Comparison of ENCODE assay signal across 10 mouse cellular contexts in the genomic region with DNA sequence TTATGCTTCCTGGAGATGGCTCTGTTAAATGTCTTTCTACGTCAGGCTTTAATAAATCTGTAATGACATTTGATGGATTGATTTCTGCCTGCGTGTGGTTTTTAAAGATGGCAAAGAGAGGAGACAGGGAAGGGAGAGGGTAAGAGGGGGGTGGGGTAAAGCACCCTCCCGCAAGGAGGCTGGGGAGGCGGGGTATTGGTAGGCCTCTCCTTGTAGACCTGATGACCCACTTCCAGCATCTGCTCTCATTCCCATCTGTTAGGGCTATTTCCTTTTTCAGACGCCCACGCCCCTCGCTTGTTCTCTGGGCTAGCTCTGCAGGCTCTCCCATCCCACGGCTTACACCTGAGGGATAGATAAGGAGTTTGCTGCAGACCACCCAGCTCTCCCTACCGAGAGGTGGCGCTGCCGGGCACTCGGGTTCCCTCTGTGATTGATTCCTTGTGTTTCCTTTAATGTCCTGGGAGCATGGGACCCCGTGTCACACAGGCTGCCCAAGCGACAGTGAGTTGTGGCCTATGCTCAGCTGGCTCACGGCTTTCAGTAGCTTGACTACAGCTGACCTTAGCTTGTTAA.
DNase-seq lines count a peak whose midpoint lies in the region; ATAC-seq and TF ChIP-seq lines count a peak whose summit lies in the region.
"Had no signal": no experiment of that assay in that cellular context is flagged by ENCODE, and none has a peak within 500 bp of the region (broad histone marks: within the 10 kb centered on the region; RNA-seq: fewer than 3 reads in every experiment).

No protein-coding gene starts in this region.

- H3K36me3 ChIP-seq in kidney, postnatal 0 days (ENCODE audit: insufficient read depth, low read length), result no peaks in the 10 kb centered on the region
- H3K36me3 ChIP-seq in kidney, embryonic 15.5 days, result no peaks in the 10 kb centered on the region
- H3K36me3 ChIP-seq in embryonic facial prominence, embryonic 10.5 days (replicated peaks), result no peaks in the 10 kb centered on the region
- no peaks in the 10 kb centered on the region for H3K36me3 ChIP-seq in testis, adult 2 months (ENCODE audit: control insufficient read depth, insufficient read depth, low read length)
- H3K36me3 ChIP-seq: forebrain, embryonic 10.5 days had no signal

- TF ChIP-seq CTCF in kidney, postnatal 0 days (IDR thresholded peaks at IDR 0.05; ENCODE audit: low read depth), result peak; percentile 43; the same call in 1 of the 2 replicates
- TF ChIP-seq CTCF in testis, adult 2 months (IDR thresholded peaks at IDR 0.05; ENCODE audit: control insufficient read depth, insufficient read depth, insufficient replicate concordance, low read depth, low read length), result peak; percentile 31; the same call in 1 of the 2 replicates

- ATAC-seq in kidney, postnatal 0 days (replicated peaks; ENCODE audit: low FRiP score, low read depth), result no peak
- ATAC-seq in kidney, embryonic 15.5 days (replicated peaks; ENCODE audit: low FRiP score), result no peak
- ATAC-seq in megakaryocyte, adult 5-6 weeks (ENCODE audit: poor library complexity, severe bottlenecking), result no peak
- ATAC-seq: Patski had no signal

- no peak overlapping the region for H3K4me3 ChIP-seq in kidney, postnatal 0 days (replicated peaks; ENCODE audit: low read depth, low read length)
- no peak overlapping the region for H3K4me3 ChIP-seq in kidney, embryonic 15.5 days (replicated peaks)
- no peak overlapping the region for H3K4me3 ChIP-seq in embryonic facial prominence, embryonic 10.5 days
- no peak overlapping the region for H3K4me3 ChIP-seq in testis, adult 2 months (ENCODE audit: control insufficient read depth, low read depth, low read length)
- H3K4me3 ChIP-seq: forebrain, embryonic 10.5 days had no signal

- no peaks in the 10 kb centered on the region for H3K27me3 ChIP-seq in kidney, postnatal 0 days (ENCODE audit: insufficient read depth, low read length)
- H3K27me3 ChIP-seq in kidney, embryonic 15.5 days, result no peaks in the 10 kb centered on the region
- H3K27me3 ChIP-seq in embryonic facial prominence, embryonic 10.5 days (replicated peaks; ENCODE audit: low read depth, poor library complexity, severe bottlenecking), result no peaks in the 10 kb centered on the region
- H3K27me3 ChIP-seq in testis, adult 2 months (ENCODE audit: control insufficient read depth, insufficient read depth, low read length), result no peaks in the 10 kb centered on the region

- no peak overlapping the region for H3K9ac ChIP-seq in kidney, postnatal 0 days (ENCODE audit: low read depth, low read length)
- no peak overlapping the region for H3K9ac ChIP-seq in kidney, embryonic 15.5 days

- TF ChIP-seq POLR2A in testis, adult 2 months (IDR thresholded peaks at IDR 0.05; ENCODE audit: control insufficient read depth, low read depth, low read length), result no peak

- DNase-seq in kidney, postnatal 0 days (ENCODE audit: low spot score), result no peak
- DNase-seq in right cerebral cortex, adult 18-20 months, result peak; percentile 15
- DNase-seq in right cerebral cortex, postnatal 4 days, result no peak
- DNase-seq in embryonic facial prominence, embryonic 10.5 days (ENCODE audit: low spot score), result peak; percentile 24
- DNase-seq: cerebellum, adult 9-11 months had no signal

- no peaks in the 10 kb centered on the region for H3K9me3 ChIP-seq in kidney, postnatal 0 days (replicated peaks; ENCODE audit: low read length)
- H3K9me3 ChIP-seq in kidney, embryonic 15.5 days (replicated peaks), result no peaks in the 10 kb centered on the region
- H3K9me3 ChIP-seq in embryonic facial prominence, embryonic 10.5 days, result no peaks in the 10 kb centered on the region
- H3K9me3 ChIP-seq: forebrain, embryonic 10.5 days had no signal

- H3K27ac ChIP-seq in kidney, postnatal 0 days, result no peak overlapping the region
- H3K27ac ChIP-seq in kidney, embryonic 15.5 days, result no peak overlapping the region
- no peak overlapping the region; the same call in 1 of the 2 replicates for H3K27ac ChIP-seq in embryonic facial prominence, embryonic 10.5 days (replicated peaks)
- no peak overlapping the region for H3K27ac ChIP-seq in testis, adult 2 months (ENCODE audit: control insufficient read depth, insufficient read depth, low read depth, low read length)
- H3K27ac ChIP-seq: forebrain, embryonic 10.5 days had no signal

- H3K4me2 ChIP-seq in kidney, postnatal 0 days (ENCODE audit: low read length), result no peak overlapping the region
- no peak overlapping the region for H3K4me2 ChIP-seq in kidney, embryonic 15.5 days

- 43% methylated on average over 15 of the region's 15 CpGs for WGBS in kidney, postnatal 0 days
- WGBS in kidney, embryonic 15.5 days, result 43% methylated on average over 15 of the region's 15 CpGs
- WGBS in embryonic facial prominence, embryonic 10.5 days, result 57% methylated on average over 15 of the region's 15 CpGs

- H3K4me1 ChIP-seq in kidney, postnatal 0 days (replicated peaks; ENCODE audit: insufficient read depth, low read length), result no peaks in the 10 kb centered on the region
- H3K4me1 ChIP-seq in kidney, embryonic 15.5 days, result peaks cover 23% of the 10 kb centered on the region
- peaks cover 13% of the 10 kb centered on the region for H3K4me1 ChIP-seq in embryonic facial prominence, embryonic 10.5 days
- H3K4me1 ChIP-seq in testis, adult 2 months (ENCODE audit: control insufficient read depth, insufficient read depth, low read length), result no peaks in the 10 kb centered on the region

Comparison
In these comparisons a context has a peak if more than half of its experiments do, and no peak if none do; other contexts are left out.
1. DNase-seq: peak in right cerebral cortex, adult 18-20 months (single experiment) and embryonic facial prominence, embryonic 10.5 days (single experiment); none in kidney, postnatal 0 days (single experiment) and right cerebral cortex, postnatal 4 days (single experiment).